Mouse (Mus musculus) thymus, postnatal 4 days (tissue): ENCODE data around the gene Gc.
A peak's percentile ranks its signal among the peaks of the same experiment; 100 is the strongest.

Experiments
- DNase-seq: peaks from one replicate; pipeline ENCODE4 v3.0.0; 2021

The Gc gene

DNA sequence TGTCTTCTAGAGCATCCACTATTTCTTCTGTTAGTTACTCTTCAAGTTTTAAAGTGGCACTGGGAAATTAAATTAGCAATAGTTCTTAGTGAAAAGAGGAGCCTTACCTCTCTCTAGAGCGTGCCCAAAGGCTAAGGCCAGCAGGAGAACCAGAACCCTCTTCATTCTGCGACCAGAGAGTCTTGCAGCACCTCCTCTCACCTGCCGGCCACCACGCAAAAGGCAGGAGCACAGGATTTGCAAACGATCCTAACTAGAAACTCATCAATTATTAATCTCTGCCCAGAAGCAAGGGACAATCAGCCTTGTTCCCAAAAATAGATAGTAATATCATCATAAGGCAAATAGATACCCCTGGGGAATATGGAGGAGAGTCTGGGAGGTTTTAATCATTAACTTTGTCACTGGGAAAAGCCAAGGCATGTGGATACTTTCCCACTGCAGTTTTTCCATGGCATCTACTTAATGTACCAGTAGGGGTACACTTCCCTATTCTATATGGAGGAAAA is at the start of gene Gc:
TSS of gene Gc (minus strand) at position 345 of the 509 bp plus-strand sequence.
- DNase-seq = no peak

- peak; percentile 18 for DNase-seq
Measured at GRCm38 (mm10) chr5:89500182-89500581, 42.5 kb upstream of the Gc start.

DNA sequence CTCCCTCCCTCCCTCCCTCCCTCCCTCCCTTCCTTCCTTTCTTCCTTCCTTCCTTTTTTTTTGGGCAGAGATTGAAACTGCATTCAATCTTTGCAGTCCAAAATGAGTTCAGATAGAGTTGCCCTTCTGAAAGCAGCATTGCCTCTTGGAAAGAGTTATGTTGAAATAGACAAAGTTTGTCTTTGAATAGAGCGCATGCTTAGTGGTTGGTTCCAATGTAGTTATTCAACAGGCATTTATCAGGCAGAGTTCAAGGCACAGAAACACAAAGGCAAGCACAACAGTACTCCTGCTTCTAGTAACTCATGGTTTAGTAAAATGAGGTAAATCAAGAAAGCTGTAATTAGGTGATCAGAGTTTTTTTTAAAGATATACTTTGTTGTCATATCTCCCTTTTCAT is 34.9 kb upstream of the Gc start:
- no peak for DNase-seq

- no peak for DNase-seq
Measured at GRCm38 (mm10) chr5:89470483-89470882, 12.8 kb upstream of the Gc start.

DNA sequence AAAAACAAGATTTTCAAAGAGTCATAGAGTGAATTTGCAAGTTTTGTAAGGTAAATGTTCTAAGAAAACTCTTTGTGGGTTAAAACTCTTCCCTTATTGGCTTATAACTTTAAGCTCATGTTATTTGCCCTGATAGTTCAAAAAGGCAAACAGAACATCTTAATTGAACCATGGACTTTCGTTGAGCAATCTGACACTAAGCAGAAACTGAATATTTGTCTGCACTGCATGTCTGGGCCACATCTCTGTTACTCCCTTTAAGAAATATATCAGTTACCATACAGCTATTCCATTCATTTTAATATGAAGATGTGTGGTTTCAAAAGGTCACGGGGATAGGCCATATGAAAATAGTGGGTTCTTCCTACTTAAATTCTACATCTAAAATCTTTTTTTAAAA is 10.2 kb upstream of the Gc start:
- no peak for DNase-seq

DNA sequence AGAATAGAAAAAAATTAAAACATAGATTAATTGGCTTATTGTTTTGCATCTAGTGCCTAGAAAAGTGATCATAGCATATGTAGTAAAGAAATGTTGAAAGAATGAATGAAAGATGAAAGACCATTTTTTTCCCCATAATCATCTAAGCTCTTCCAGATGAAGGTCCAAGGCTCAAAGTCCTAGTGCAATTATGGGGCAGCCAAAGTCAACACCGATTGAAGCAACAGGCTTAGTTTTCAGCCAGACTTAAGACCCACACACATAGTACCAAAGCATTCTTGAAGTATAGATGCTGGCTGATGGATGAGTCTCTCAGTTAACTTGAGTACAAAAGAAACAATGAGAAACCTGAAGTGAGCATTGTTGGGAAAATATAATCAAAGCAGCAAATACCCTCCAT is 9.3 kb upstream of the Gc start:
- no peak for DNase-seq

- no peak for DNase-seq
Measured at GRCm38 (mm10) chr5:89466275-89466674, 8.6 kb upstream of the Gc start.

DNA sequence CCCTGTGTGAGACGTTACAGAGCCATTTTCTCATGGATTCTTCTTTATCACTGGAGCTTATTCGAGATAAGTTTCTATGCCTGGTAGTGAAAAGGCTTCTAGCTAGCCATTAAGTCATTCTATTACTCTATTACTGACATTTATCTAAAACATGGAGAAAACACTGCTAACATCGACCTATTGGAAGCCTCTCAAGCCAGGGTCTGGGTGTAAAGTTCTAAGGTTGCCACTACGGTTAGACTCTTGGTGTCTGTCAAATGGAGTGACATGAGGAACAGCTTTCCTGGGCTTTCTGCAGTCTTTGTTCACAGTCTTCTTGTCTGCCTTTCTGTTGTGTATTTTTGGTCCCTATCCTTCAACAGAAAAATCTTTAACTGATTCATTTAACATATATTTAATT is 4.1 kb upstream of the Gc start:
- no peak for DNase-seq

- DNase-seq = no peak
Measured at GRCm38 (mm10) chr5:89459591-89459990, 1.9 kb upstream of the Gc start.

- no peak for DNase-seq
Measured at GRCm38 (mm10) chr5:89458987-89459386, 1.3 kb upstream of the Gc start.

DNA sequence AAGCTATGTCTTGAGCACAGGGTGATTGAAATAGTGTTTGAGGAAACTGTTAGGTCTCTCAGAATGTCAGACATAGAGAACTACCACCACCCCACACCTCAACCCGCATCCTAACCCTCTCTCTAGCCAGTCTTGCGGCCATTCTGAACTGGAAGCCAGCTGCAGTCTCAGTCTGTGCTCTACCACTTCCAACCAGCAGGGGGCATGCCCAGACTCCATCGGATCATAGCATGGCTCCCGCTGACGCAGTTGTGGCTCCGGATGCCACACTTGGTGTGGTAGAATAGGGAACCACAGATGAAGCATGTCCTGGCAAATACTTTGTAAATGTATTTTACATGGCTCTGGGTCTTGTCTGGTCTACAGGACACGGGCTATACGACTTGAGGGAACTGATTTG is 2.2 kb downstream of the Gc start:
- DNase-seq = peak; percentile 51

GRCm38 (mm10) chr5:89450798-89451197 is 6.9 kb downstream of the Gc start:
- DNase-seq = no peak

- no peak for DNase-seq
Measured at GRCm38 (mm10) chr5:89449325-89449724, 8.4 kb downstream of the Gc start.

- no peak for DNase-seq
Measured at GRCm38 (mm10) chr5:89447978-89448377, 9.7 kb downstream of the Gc start.

DNA sequence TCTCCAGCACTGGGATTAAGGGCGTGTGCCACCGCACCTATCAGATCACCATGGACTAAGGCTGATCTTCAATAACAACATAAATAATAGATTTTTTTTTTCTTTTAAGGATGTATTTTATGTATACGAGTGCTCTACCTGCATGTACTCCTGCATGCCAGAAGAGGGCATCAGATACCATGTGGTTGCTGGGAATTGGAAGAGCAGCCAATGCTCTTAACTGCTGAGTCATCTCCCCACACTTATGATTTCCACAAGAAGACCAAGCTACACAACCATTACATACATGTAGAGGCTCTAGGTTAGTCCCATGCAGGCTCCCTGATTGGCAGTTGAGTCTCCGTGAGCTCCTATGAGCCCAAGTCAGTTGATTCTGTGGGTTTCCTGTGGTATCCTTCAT is 13.3 kb downstream of the Gc start:
- no peak for DNase-seq

DNA sequence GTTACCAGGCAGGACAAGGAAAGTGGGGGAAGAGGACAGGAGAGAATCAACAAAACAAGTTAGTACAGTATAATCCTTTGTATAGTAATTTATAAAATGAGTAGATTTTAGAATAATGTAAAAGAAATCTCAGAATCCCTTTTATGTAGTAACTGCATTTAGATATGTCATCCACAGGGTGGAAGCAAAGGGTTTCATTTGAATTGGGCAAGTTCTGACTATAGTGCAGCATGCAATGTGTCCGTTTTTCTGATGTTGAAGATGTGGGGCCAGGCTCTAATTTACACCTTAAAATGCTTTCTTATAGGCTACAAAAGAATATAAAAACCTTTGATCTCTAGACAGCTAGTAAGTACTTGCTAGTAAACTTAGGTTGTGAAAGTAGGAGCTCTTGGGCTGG is 46.2 kb downstream of the Gc start:
- no peak for DNase-seq

DNA sequence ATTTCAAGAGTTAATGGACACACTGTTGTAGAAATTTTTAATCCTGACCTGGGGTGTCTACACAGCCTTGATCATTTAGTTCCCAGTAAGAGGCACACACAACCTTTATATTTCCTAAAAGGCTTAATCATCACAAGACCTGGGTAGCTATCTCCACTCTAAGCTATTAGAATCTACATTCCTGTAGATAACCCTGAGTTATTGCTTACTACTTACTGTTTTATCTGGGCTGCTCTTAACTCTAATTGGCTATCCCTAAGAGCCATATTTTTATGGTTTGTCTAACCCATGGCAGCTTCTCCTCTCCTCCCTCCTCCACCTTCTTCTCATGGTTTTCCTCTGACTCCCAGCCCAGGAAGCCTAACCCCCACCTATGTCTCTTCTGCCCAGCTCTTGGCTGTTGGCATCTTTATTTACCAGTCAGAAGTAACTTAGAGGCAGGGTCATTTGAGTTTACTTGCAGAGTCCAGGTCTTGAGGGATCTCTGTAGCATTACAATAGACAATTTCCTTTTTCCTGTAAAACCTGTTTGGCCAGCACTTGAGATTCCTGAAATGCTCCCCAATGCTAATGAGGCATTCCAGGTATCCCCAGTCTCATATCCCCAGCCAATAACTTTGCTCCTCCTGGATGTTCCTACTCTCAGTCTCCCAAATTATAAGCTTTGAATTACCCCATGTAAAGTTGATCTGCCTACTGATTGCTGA is 50.2 kb downstream of the Gc start:
- DNase-seq = no peak

GRCm38 (mm10) chr5:89405132-89405531 is 52.6 kb downstream of the Gc start:
- DNase-seq = no peak

- no peak for DNase-seq
Measured at GRCm38 (mm10) chr5:89390405-89390804, 67.3 kb downstream of the Gc start.

DNA sequence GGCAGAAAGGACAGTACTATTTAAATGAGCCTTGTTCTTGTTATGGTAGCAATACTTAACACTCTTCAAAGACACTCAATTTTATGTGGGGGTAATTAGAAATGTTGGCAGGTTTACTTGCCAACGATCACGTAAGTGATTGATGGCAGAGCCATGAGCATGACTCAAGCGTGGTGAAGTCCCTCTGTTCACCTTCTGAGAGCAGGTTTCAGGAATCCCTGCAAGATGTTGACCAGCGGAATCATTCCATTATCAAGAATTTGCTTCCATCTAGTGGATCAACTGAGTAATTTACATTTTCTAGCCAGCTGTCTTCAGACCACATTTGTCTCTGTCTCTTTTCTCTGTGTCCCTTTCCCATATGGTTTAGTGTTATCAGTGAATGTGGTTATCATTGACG is 73.5 kb downstream of the Gc start:
- DNase-seq = no peak

GRCm38 (mm10) chr5:89381340-89381739 is 76.4 kb downstream of the Gc start:
- no peak for DNase-seq

GRCm38 (mm10) chr5:89370140-89370539 is 87.6 kb downstream of the Gc start:
- DNase-seq = no peak

DNA sequence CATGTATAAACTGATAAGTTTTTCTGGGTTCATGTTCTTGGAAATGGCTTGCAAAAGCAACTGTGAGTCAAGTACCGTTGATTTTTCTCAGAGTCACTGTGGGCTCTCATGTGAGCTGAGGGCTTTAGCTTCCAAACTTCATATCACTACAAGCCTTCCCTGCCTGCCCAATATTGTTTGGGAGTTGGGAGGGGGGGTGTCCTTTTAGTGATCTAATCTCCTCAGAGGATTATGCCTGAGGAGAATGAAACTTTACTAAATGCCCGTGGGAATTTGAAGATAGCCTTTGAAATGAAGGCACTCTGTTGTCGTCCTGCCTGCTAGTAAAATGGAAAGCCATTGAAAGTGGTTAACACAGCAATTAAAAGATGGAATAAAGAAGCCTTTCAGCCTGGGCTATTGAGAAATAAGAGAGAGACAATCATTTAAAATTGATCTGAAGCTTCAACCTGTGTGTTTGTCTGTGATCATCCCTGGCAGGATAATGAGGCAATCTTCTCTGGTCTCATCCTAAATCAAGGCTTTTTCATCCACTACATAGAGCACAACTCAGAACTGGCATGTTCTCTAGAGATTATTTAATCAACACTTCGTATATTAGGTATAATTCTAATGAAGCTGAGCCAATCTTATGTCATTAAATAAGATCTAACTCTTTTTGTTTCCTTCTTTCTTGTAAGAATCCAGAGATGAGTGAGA is 89.5 kb downstream of the Gc start:
- DNase-seq = no peak
